In the genomic region with DNA sequence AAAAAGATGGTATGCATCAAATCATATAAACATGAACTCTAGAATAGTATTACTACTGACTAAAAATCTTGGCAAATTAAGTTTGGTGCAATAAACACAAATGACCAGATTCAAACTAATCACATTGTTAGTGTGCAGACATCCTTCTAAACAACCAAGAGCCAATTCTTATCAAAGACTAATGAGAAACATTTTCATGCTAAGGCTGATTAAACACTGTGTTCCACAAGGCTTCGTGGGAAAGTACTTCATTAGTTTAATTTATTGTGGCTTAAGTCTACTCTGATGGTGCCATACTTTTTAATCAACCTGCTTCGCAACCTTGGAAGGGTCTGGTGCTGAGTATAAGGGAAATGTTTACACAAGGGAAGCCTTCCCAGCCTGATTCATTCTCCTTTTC, we compare ENCODE assay signal across 21 mouse cellular contexts.
DNase-seq lines count a peak whose midpoint lies in the region; ATAC-seq and TF ChIP-seq lines count a peak whose summit lies in the region.
"Had no signal": no experiment of that assay in that cellular context is flagged by ENCODE, and none has a peak within 500 bp of the region (broad histone marks: within the 10 kb centered on the region; RNA-seq: fewer than 3 reads in every experiment).

No protein-coding gene starts in this region.

- TF ChIP-seq EP300 in liver, postnatal 0 days (IDR thresholded peaks at IDR 0.05; ENCODE audit: low read depth): 0 out of 2 replicates have a peak, but pooled peaks have one; percentile 4

- TF ChIP-seq CTCF in liver, postnatal 0 days (IDR thresholded peaks at IDR 0.05; ENCODE audit: low read depth): no peak
- no peak for TF ChIP-seq CTCF in midbrain, postnatal 0 days (IDR thresholded peaks at IDR 0.05)

- peak; percentile 70; the same call in 1 of the 2 replicates for ATAC-seq in forebrain, embryonic 11.5 days (replicated peaks; ENCODE audit: low FRiP score)
- ATAC-seq in liver, postnatal 0 days: no peak
- ATAC-seq in liver, embryonic 12.5 days: no peak
- peak; percentile 55; the same call in 1 of the 2 replicates for ATAC-seq in forebrain, embryonic 15.5 days (replicated peaks)
- no peak for ATAC-seq in midbrain, postnatal 0 days (ENCODE audit: low FRiP score)
- no peak for ATAC-seq in midbrain, embryonic 14.5 days (ENCODE audit: low FRiP score, low TSS enrichment)
- ATAC-seq: hindbrain, embryonic 16.5 days; inflammation-experienced regulatory T-cells, adult 6 months had no signal

- 48% methylated on average over 2 of the region's 2 CpGs for WGBS in forebrain, embryonic 11.5 days
- WGBS in forebrain, embryonic 10.5 days: 64% methylated on average over 2 of the region's 2 CpGs
- 74% methylated on average over 2 of the region's 2 CpGs for WGBS in liver, postnatal 0 days (ENCODE audit: insufficient replicate concordance)
- 76% methylated on average over 2 of the region's 2 CpGs for WGBS in liver, embryonic 12.5 days (ENCODE audit: insufficient replicate concordance)
- WGBS in forebrain, embryonic 15.5 days: 20% methylated on average over 2 of the region's 2 CpGs
- 75% methylated on average over 2 of the region's 2 CpGs for WGBS in midbrain, postnatal 0 days
- 70% methylated on average over 2 of the region's 2 CpGs for WGBS in midbrain, embryonic 14.5 days

- H3K9ac ChIP-seq in forebrain, embryonic 11.5 days (ENCODE audit: low read length): no peak overlapping the region
- H3K9ac ChIP-seq in liver, postnatal 0 days (replicated peaks): no peak overlapping the region
- H3K9ac ChIP-seq in liver, embryonic 12.5 days: no peak overlapping the region
- H3K9ac ChIP-seq in forebrain, embryonic 15.5 days (replicated peaks): no peak overlapping the region
- H3K9ac ChIP-seq in midbrain, postnatal 0 days (replicated peaks; ENCODE audit: low read length, poor library complexity, severe bottlenecking): no peak overlapping the region
- H3K9ac ChIP-seq in midbrain, embryonic 14.5 days (replicated peaks; ENCODE audit: low read length): no peak overlapping the region
- H3K9ac ChIP-seq: embryonic facial prominence, embryonic 12.5 days; heart, embryonic 13.5 days; hindbrain, embryonic 12.5 days had no signal

- no peaks in the 10 kb centered on the region for H3K27me3 ChIP-seq in forebrain, embryonic 11.5 days (ENCODE audit: control insufficient read depth, insufficient read depth, low read length)
- H3K27me3 ChIP-seq in forebrain, embryonic 10.5 days (ENCODE audit: poor library complexity, severe bottlenecking): no peaks in the 10 kb centered on the region
- H3K27me3 ChIP-seq in liver, postnatal 0 days (ENCODE audit: insufficient read depth, low read length): no peaks in the 10 kb centered on the region
- H3K27me3 ChIP-seq in liver, embryonic 12.5 days (replicated peaks): no peaks in the 10 kb centered on the region
- no peaks in the 10 kb centered on the region for H3K27me3 ChIP-seq in forebrain, embryonic 15.5 days
- H3K27me3 ChIP-seq in midbrain, postnatal 0 days (ENCODE audit: insufficient read depth, low read length): no peaks in the 10 kb centered on the region
- no peaks in the 10 kb centered on the region for H3K27me3 ChIP-seq in midbrain, embryonic 14.5 days (ENCODE audit: control insufficient read depth, insufficient read depth, low read length)
- H3K27me3 ChIP-seq: embryonic facial prominence, embryonic 12.5 days; heart, embryonic 13.5 days; hindbrain, embryonic 12.5 days had no signal

- DNase-seq in forebrain, embryonic 11.5 days (ENCODE audit: low spot score): no peak
- DNase-seq in forebrain, embryonic 10.5 days (ENCODE audit: extremely low spot score, low spot score): no peak
- DNase-seq in liver, postnatal 0 days: no peak
- DNase-seq in lung, postnatal 10 days: no peak
- no peak for DNase-seq in midbrain, postnatal 0 days (ENCODE audit: low spot score)
- DNase-seq in midbrain, embryonic 14.5 days: no peak
- DNase-seq: adrenal gland, adult 8-10 months; adrenal gland, postnatal 36 days; cerebellum, adult 11 months; cerebellum, adult 9-10 months; cerebellum, postnatal 25 days; gastrocnemius, postnatal 36 days; heart, adult 11 months; heart, postnatal 4 days had no signal

- no peaks in the 10 kb centered on the region for H3K4me1 ChIP-seq in forebrain, embryonic 11.5 days (replicated peaks; ENCODE audit: control insufficient read depth, insufficient read depth, low read length)
- peaks cover 6% of the 10 kb centered on the region; the same call in 1 of the 2 replicates for H3K4me1 ChIP-seq in forebrain, embryonic 10.5 days
- H3K4me1 ChIP-seq in liver, postnatal 0 days (ENCODE audit: insufficient read depth): no peaks in the 10 kb centered on the region
- H3K4me1 ChIP-seq in liver, embryonic 12.5 days: no peaks in the 10 kb centered on the region
- 0 out of 2 replicates have a peak, but pooled peaks cover 2% of the 10 kb centered on the region for H3K4me1 ChIP-seq in forebrain, embryonic 15.5 days
- H3K4me1 ChIP-seq in midbrain, postnatal 0 days (ENCODE audit: insufficient read depth, low read length): no peaks in the 10 kb centered on the region
- no peaks in the 10 kb centered on the region for H3K4me1 ChIP-seq in midbrain, embryonic 14.5 days (ENCODE audit: control insufficient read depth, insufficient read depth, low read length)
- H3K4me1 ChIP-seq: embryonic facial prominence, embryonic 12.5 days; hindbrain, embryonic 12.5 days had no signal

- no peaks in the 10 kb centered on the region for H3K9me3 ChIP-seq in forebrain, embryonic 11.5 days (ENCODE audit: control insufficient read depth, low read length)
- H3K9me3 ChIP-seq in forebrain, embryonic 10.5 days: no peaks in the 10 kb centered on the region
- H3K9me3 ChIP-seq in liver, postnatal 0 days (ENCODE audit: low read length): no peaks in the 10 kb centered on the region
- no peaks in the 10 kb centered on the region for H3K9me3 ChIP-seq in liver, embryonic 12.5 days (replicated peaks)
- no peaks in the 10 kb centered on the region for H3K9me3 ChIP-seq in forebrain, embryonic 15.5 days
- no peaks in the 10 kb centered on the region for H3K9me3 ChIP-seq in midbrain, postnatal 0 days (ENCODE audit: low read length)
- H3K9me3 ChIP-seq in midbrain, embryonic 14.5 days (ENCODE audit: control insufficient read depth, low read length): no peaks in the 10 kb centered on the region
- H3K9me3 ChIP-seq: embryonic facial prominence, embryonic 12.5 days; heart, embryonic 13.5 days; hindbrain, embryonic 12.5 days had no signal

- no peak overlapping the region for H3K4me2 ChIP-seq in forebrain, embryonic 11.5 days (ENCODE audit: low read depth, low read length, severe bottlenecking)
- no peak overlapping the region for H3K4me2 ChIP-seq in liver, postnatal 0 days (ENCODE audit: low read depth, low read length)
- no peak overlapping the region for H3K4me2 ChIP-seq in liver, embryonic 12.5 days
- no peak overlapping the region for H3K4me2 ChIP-seq in forebrain, embryonic 15.5 days (replicated peaks)
- no peak overlapping the region for H3K4me2 ChIP-seq in midbrain, postnatal 0 days (ENCODE audit: low read depth, low read length, poor library complexity, severe bottlenecking)
- H3K4me2 ChIP-seq in midbrain, embryonic 14.5 days (ENCODE audit: low read length): no peak overlapping the region
- H3K4me2 ChIP-seq: embryonic facial prominence, embryonic 12.5 days; heart, embryonic 13.5 days; hindbrain, embryonic 12.5 days had no signal

- no peaks in the 10 kb centered on the region; the same call in 1 of the 2 replicates for H3K36me3 ChIP-seq in forebrain, embryonic 11.5 days (ENCODE audit: control insufficient read depth, insufficient read depth, low read length)
- H3K36me3 ChIP-seq in forebrain, embryonic 10.5 days (replicated peaks): peaks cover 34% of the 10 kb centered on the region
- peaks cover 20% of the 10 kb centered on the region for H3K36me3 ChIP-seq in liver, postnatal 0 days (replicated peaks; ENCODE audit: insufficient read depth, low read length)
- peaks cover 49% of the 10 kb centered on the region for H3K36me3 ChIP-seq in liver, embryonic 12.5 days
- H3K36me3 ChIP-seq in forebrain, embryonic 15.5 days: peaks cover 8% of the 10 kb centered on the region; the same call in 1 of the 2 replicates
- peaks cover 7% of the 10 kb centered on the region for H3K36me3 ChIP-seq in midbrain, postnatal 0 days (ENCODE audit: insufficient read depth, low read length)
- peaks cover 9% of the 10 kb centered on the region for H3K36me3 ChIP-seq in midbrain, embryonic 14.5 days (ENCODE audit: control insufficient read depth, insufficient read depth, low read length)

- H3K4me3 ChIP-seq in forebrain, embryonic 11.5 days (ENCODE audit: low read depth, low read length): no peak overlapping the region
- H3K4me3 ChIP-seq in forebrain, embryonic 10.5 days: no peak overlapping the region
- no peak overlapping the region for H3K4me3 ChIP-seq in liver, postnatal 0 days (ENCODE audit: low read depth, low read length)
- no peak overlapping the region for H3K4me3 ChIP-seq in liver, embryonic 12.5 days
- H3K4me3 ChIP-seq in forebrain, embryonic 15.5 days: no peak overlapping the region
- no peak overlapping the region for H3K4me3 ChIP-seq in midbrain, postnatal 0 days (ENCODE audit: low read depth, low read length)
- no peak overlapping the region for H3K4me3 ChIP-seq in midbrain, embryonic 14.5 days (replicated peaks; ENCODE audit: low read depth, low read length)
- H3K4me3 ChIP-seq: embryonic facial prominence, embryonic 12.5 days; heart, embryonic 13.5 days; hindbrain, embryonic 12.5 days had no signal

- no peak overlapping the region for H3K27ac ChIP-seq in forebrain, embryonic 11.5 days (ENCODE audit: low read depth, low read length)
- H3K27ac ChIP-seq in forebrain, embryonic 10.5 days: no peak overlapping the region
- H3K27ac ChIP-seq in liver, postnatal 0 days (ENCODE audit: low read depth): no peak overlapping the region
- H3K27ac ChIP-seq in liver, embryonic 12.5 days: no peak overlapping the region
- H3K27ac ChIP-seq in forebrain, embryonic 15.5 days (replicated peaks): no peak overlapping the region
- H3K27ac ChIP-seq in midbrain, postnatal 0 days (ENCODE audit: low read depth, low read length): no peak overlapping the region
- H3K27ac ChIP-seq in midbrain, embryonic 14.5 days (replicated peaks; ENCODE audit: low read depth, low read length): no peak overlapping the region
- H3K27ac ChIP-seq: embryonic facial prominence, embryonic 12.5 days; heart, embryonic 13.5 days; hindbrain, embryonic 12.5 days had no signal

Comparison
In these comparisons a context has a peak if more than half of its experiments do, and no peak if none do; other contexts are left out.
1. ATAC-seq: peak in forebrain, embryonic 11.5 days (single experiment) and forebrain, embryonic 15.5 days (single experiment); none in liver, postnatal 0 days (single experiment), liver, embryonic 12.5 days (single experiment), midbrain, postnatal 0 days (single experiment) and midbrain, embryonic 14.5 days (single experiment).